Mouse (Mus musculus) CD4-positive, CD25-positive, alpha-beta regulatory T cell, adult 2 months (primary cell): ENCODE results near the gene Btd.

Experiments used
- DNase-seq: peaks from one replicate; pipeline ENCODE4 v3.0.0-alpha.2; 2012; ENCODE audit warnings: low read depth, low spot score

Gene Btd

GRCm38 (mm10) chr14:31664903-31665565 is 24.2 kb downstream of the Btd start:
- DNase-seq, result peak; percentile 82

DNA sequence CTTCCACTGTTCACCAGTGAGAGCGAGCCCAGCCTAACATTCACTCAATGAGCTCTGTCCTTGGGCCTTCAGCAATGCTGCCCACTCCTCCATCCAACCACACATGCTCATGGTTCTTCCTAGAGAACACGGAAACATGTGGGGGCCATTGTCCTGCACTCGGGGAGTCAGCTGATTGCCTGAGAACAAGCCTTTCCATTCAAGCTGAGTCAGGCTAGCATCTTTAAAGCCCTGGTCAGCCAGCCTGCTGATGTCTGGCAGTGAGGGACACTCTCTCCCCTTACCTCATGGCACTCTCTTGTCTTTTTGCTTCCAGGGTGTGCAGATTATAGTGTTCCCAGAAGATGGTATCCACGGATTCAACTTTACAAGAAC is 24.7 kb downstream of the Btd start:
- no peak for DNase-seq

DNA sequence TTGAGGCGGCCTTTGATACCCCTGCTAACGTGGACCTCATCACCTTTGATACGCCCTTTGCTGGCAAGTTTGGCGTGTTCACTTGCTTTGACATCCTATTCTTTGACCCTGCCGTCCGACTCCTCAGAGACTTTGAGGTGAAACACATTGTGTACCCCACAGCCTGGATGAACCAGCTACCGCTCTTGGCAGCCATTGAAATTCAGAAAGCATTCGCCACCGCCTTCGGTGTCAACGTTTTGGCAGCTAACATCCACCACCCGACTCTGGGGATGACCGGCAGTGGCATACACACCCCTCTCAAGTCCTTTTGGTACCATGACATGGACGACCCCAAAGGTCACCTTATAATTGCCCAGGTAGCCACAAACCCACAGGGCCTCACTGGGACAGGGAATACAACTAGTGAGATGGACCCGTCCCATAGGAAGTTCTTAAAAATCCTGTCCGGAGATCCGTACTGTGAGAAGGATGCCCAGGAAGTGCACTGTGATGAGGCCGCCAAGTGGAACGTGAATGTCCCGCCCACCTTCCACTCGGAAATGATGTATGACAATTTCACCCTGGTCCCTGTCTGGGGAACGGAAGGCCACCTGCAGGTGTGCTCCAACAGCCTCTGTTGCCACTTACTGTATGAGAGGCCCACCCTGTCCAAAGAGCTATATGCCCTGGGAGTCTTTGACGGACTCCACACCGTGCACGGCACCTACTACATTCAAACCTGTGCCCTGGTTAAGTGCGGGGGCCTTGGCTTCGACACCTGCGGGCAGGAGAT is 26.3 kb downstream of the Btd start:
- DNase-seq, result no peak

DNA sequence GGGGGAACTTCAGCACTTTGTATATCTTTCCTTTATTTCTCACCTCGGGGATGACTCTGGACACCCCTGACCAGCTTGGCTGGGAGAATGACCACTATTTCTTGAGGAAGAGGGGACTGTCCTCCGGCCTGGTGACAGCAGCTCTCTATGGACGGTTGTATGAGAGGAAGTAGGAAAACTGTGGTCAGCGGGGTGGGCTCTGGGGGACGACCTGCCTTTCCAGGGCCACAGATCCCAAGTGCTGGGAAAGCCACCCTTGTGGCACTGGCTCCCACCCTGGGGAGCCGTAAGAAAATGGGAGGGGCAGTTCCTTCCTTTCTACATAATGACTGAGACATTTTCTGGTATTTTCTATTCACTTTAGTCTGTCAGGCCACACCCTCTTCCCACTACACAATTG is 26.9 kb downstream of the Btd start:
- DNase-seq, result no peak

DNA sequence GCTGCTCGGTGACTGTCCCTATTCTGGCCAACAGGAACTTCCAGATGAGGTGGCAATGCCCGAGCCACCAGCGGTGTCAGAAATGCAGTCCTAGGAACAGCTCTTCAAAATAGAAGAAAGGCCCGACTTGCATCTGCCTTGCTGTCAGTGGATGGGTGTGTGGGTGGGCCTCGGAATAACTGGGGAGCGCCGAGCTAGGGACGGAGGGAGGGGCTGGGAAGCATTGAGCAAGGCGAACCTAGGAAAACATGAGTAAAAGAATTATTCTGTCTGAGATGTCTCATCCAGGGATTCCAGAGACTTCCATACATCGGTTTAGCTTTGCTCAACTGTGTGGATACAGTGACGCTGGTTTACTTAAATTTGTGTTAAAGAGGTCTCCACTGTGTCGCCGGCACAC is 27.5 kb downstream of the Btd start:
- DNase-seq, result no peak

DNA sequence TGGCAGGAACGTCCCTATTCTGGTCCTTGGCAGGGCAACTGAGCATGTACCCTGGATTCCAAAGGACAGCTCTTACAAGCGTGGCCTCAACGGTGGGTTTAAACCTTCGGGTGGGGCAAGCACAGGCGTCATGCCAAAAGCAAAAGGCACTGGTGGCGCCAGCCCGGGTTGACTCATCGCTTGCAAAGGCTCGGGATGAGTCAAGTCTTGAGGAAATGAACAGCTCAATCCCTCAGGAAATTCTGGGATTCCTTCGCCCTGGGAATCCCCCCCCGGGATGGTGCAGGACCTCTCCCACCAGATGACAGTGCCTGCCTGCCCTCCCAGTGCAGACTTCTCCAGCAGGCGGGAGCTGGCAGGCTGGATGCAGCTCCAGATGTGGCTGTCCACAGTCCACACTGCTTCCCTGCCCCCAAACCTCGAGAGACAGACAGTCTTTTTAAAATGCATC is 28.4 kb downstream of the Btd start:
- no peak for DNase-seq

DNA sequence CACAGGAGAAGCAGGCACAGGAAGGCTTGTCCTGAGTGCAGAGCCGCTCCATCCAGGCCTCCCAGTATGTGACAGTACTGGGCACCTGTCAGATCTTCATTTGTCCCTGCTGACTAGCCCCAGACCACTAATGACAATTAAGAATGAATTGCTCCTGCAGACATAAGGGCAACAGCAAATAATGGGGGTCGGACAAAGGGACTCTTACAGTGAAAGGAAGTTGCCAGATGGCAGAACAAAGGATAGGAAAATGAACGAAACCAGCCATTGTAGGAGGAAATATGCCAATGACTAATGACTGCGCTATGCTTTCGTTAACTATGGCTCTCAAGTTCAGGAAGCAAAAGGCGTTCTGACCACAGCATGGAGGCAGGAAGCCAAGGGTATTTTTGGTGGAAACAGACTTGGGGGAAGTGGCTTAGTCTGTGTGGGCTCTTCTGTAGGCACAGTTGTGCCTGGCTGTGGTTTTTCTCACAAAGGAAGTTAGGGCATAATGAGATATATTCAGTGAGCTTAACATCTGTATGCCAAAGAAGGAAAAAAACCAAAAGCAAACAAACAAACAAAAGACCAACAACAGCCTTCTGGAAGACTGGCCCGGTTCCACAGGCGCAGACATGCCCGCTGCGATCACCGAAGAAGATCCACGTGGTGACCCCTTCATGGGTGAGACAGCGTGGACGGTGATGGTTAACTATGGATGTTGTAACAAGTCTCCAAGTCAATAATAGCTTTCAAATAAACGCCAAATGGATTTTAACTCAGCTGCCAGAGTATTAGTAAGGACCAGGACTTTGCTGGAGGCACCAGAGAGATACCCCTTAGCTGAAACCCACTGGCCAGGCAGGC is 29.0 kb downstream of the Btd start:
- DNase-seq, result peak; percentile 79

DNA sequence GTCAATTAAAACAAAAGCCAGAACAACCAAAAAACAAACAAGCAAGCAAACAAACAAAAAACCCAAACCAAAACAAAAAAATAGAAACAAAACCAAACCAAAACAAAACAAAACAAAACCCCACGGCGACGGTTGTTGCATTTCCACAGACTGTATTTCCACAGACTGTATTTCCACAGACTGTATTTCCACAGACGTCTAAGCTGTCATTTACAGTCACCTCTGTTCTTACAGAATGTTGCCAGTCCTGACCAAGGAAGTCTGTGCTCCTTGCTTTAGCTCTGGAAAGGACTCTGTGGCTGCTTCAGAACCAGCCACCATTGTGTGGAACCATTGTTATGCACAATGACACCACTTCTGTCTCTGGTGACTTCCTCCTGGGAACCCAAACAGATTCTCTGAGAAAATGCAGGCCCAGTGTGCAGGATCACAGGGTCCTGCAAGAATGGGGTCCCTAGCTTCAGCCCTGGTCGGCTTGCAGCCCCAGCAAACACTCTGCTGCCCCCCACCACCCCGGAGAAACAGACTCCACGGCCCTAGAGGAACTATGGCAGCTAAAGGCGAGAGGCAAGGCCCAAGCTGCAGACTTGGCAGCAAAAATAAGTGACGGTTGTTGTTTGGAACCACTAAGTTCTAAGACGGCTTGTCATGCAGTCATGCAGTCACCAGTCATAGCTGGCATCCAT is 30.9 kb downstream of the Btd start:
- no peak for DNase-seq

DNA sequence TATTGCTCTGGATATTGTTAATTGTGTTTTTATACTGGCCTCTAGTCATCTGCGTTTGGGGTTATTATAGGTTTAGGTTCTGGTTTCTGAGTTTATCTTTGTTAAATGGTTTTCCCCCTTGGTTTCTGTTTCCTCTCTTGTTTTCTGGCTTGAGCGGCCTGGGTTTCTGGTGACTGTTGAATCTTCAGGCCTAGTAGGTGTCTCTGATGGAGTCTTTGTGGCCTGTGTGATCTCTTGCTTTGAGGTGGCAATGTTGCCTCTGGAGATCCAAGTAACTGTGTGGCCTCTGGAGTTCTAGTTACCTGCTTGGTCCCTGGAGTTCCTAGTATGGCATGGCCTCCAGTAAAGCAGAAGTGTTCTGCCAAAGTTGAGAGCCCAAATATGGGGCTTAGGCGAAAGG is 39.8 kb downstream of the Btd start:
- DNase-seq, result no peak

DNA sequence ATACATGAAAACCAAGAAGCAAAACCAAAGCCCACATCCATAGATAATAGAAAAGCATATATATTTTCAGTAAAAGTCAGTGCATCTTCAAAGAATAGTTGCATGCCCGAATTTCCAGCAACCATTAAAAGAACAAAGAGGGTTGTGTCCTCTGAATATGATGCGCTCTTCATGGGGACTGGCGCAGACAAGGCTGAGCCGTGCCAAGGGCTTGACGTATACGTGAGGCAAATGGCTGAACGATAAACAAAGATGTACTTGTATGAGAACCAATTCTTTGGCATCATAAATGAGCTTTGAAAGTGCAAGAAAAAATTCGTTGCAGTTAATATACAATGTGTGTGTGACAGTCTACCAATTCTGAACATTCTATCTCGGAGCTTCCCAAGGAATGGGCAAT is 40.5 kb downstream of the Btd start:
- DNase-seq, result no peak

GRCm38 (mm10) chr14:31681931-31682555 is 41.2 kb downstream of the Btd start:
- no peak for DNase-seq

GRCm38 (mm10) chr14:31683610-31684009 is 42.8 kb downstream of the Btd start:
- no peak for DNase-seq

DNA sequence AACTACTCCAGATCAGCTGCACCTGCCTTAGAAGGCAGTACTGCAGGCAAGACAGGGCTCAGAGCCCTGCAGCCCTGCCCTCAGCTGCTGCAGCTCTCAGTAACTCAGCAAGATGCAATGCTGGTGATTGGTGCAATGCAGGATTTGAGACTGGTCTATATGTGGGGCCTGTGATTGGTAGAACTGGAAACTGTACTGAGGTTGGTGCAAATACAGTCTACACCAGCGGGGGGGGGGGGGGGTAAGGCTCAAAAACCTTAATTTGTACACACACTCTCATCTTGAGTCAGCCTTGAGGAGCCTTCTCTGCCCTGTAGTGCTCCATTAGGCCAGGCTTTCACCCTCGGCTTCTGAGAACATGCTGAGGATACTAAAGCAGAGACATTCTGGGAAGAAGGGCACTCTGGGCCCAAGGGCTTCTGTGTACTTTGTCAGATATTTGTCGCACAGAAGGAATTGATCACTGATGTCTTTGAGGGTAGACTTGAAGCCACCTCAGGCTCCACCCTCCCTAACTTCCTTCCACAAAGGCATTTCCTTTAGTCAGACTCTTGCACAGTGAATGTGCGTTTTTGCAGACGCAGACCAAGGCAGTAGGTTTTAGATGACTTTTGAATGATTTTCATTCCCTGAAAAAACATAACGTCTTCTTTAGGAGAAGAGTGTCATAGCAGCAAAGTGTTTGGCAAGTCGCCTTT is 43.7 kb downstream of the Btd start:
- peak; percentile 72 for DNase-seq

DNA sequence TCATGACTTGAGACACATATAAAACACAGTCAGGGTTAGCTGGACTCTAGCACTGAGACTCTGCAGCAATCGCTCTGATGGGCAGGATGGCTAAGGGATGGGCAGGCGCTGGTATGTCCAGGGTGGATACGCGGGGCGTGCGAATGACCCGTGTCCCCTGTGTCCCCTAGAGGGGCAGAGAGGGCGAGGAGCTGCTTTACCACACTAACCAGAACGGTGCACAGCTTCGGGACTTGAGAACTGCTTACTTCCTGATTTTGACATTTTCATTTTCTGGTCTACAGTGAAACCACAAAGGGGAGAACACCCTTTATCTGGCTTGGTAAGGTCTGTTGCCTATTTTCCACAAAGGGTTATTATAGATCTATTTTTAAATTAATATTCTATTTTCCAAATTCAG is 44.9 kb downstream of the Btd start:
- peak; percentile 51 for DNase-seq

DNA sequence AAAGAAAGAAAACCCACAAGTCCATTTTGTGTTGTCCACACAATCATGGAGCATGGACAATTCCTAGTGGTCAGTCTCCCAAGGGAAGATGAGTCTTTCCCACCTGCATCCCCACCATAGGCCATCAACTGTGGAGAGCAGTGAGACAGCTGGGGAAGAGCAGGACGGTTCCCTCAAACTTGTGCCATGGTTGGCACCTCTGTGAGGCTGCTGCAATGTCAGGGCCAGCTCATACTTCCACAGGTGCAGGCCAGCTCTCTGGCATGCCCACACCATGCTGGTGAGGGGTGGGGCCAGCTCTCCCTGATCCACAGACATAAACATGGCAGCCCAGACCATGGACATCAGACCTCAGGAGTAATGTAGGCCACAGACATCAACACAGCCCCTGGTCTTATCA is 45.4 kb downstream of the Btd start:
- no peak for DNase-seq

GRCm38 (mm10) chr14:31692536-31692935 is 51.7 kb downstream of the Btd start:
- DNase-seq, result no peak

GRCm38 (mm10) chr14:31696206-31696984 is 55.6 kb downstream of the Btd start:
- no peak for DNase-seq

- peak; percentile 16 for DNase-seq
Observed at GRCm38 (mm10) chr14:31696985-31697303, 56.1 kb downstream of the Btd start.

GRCm38 (mm10) chr14:31697346-31697745 is 56.5 kb downstream of the Btd start:
- no peak for DNase-seq

DNA sequence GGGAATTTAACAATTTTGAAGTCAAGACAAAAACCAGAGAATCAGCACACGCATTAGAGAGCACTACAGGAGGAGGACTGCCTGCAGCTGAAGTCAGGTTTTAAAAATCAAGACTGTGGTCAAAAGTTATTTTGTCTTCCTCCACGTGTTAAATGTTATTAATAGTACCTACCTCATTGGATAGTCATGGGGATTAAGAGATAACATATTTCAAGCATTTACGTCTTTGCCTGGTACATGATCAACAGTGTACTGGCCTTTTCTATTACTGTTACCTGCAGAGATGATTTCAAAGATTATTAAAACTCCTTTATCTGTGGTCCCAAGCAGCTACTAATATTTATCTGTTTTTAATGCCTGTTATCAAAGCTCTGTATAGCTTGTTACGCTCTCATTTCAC is 56.9 kb downstream of the Btd start:
- DNase-seq, result no peak
